Mouse (Mus musculus) neural tube, embryonic 13.5 days (tissue): ENCODE measurements around the gene Fbxo6. TPM values are rescaled to one million over a fixed set of nuclear protein-coding genes. Genes with fewer than 3 reads are reported as not detected.

Source experiments
- ATAC-seq: fragments of 200-750 bp; cut with Nextera tagmentation; 2 replicates; pipeline ENCODE4 v1.8.0; 2017; ENCODE audit warnings: low read depth, mild to moderate bottlenecking, moderate TSS enrichment, moderate library complexity
- H3K27ac ChIP-seq: fragments of 300-500 bp; sonication (generic); replicated peaks from 2 replicates; pipeline ENCODE4 v1.5.1; 2015; ENCODE audit warnings: moderate library complexity, mild to moderate bottlenecking, inconsistent platforms
- H3K27me3 ChIP-seq: fragments of 300-500 bp; sonication (generic); 2 replicates; pipeline ENCODE4 v1.6.1; 2015; ENCODE audit warnings: mild to moderate bottlenecking, inconsistent platforms
- H3K36me3 ChIP-seq: fragments of 300-500 bp; sonication (generic); 2 replicates; pipeline ENCODE4 v1.6.1; 2015; ENCODE audit warnings: mild to moderate bottlenecking, inconsistent platforms
- H3K4me1 ChIP-seq: fragments of 300-500 bp; sonication (generic); replicated peaks from 2 replicates; pipeline ENCODE4 v1.6.1; 2015; ENCODE audit warnings: inconsistent platforms
- H3K4me2 ChIP-seq: fragments of 300-500 bp; sonication (generic); 2 replicates; pipeline ENCODE4 v1.6.1; 2015; ENCODE audit warnings: inconsistent platforms, mild to moderate bottlenecking, moderate library complexity
- H3K4me3 ChIP-seq: fragments of 300-500 bp; sonication (generic); 2 replicates; pipeline ENCODE4 v1.5.1; 2015; ENCODE audit warnings: mild to moderate bottlenecking, inconsistent platforms
- H3K9ac ChIP-seq: fragments of 300-500 bp; sonication (generic); 2 replicates; pipeline ENCODE4 v1.6.1; 2015; ENCODE audit warnings: moderate library complexity, mild to moderate bottlenecking, inconsistent platforms
- H3K9me3 ChIP-seq: fragments of 300-500 bp; sonication (generic); 2 replicates; pipeline ENCODE4 v1.6.1; 2016; ENCODE audit warnings: inconsistent platforms
- WGBS: fragments of 180-500 bp; shearing (Covaris S2); methylation state at CpG from one replicate; pipeline ENCODE4 v1.1.7; 2015; 5-methylcytosine and 5-hydroxymethylcytosine counted together
- microRNA-seq: library from miRNA; unstranded; fragments of <30 nt; microRNA quantifications from one replicate; pipeline ENCODE4, GENCODE M21; 2016
- polyA plus RNA-seq: library from polyadenylated mRNA; unstranded; fragments of >200 nt; fragmentation: Nextera tagmentation; extraction: Ambion mirVana; gene quantifications from 2 replicates; pipeline ENCODE4 v1.2.1, GENCODE M21; 2015

Fbxo6 gene
- polyA plus RNA-seq, 1 experiment from 2014 or later, result 16.6 TPM

DNA sequence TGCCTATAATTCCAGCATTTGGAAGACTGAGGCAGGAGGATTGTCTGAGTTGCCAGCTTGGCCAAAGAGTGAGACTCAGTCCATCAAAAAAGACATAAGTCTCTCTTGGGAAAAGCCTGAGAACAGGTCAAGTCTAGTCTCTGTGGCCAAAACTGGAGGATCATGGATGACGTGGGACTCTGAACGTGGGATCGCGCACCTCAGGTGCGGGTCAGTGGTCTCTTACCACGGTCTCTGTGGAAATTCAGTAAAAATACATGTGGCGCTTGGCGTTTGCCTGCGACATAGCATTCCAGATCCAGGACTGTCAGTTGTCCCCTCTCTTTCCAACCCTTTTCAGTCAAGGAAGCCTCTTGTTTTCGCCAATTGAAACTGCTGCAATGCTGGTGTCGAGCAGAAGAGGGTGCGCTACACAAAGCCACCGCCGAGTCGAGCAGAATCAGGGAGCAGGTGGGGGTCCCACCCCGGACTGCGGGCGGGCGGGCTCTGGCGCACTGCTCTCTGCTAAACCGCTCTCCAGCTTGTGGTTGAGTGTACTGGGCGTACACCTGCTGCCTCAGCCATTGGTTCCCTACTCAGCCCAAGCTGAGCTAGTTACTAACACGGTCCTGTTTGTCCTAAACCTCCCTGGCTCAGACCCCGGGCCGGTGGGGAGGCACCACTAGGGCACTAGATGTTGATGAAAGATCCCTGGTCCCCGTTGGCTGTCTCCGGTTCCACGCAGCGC is 50.0 kb downstream of the Fbxo6 start:
- Histone ChIP-seq H3K27ac (peak overlapping the region; percentile 72), H3K9me3 (no peaks in the 10 kb centered on the region), H3K4me3 (peak overlapping the region; percentile 26), H3K36me3 (peaks cover 40% of the 10 kb centered on the region), H3K27me3 (no peaks in the 10 kb centered on the region), H3K4me2 (peak overlapping the region; percentile 51), H3K9ac (peak overlapping the region; percentile 55; the same call in 1 of the 2 replicates), H3K4me1 (peaks cover 22% of the 10 kb centered on the region; the same call in 1 of the 2 replicates)
- peak; percentile 87 for ATAC-seq
- 17% methylated on average over 29 of the region's 29 CpGs for WGBS

DNA sequence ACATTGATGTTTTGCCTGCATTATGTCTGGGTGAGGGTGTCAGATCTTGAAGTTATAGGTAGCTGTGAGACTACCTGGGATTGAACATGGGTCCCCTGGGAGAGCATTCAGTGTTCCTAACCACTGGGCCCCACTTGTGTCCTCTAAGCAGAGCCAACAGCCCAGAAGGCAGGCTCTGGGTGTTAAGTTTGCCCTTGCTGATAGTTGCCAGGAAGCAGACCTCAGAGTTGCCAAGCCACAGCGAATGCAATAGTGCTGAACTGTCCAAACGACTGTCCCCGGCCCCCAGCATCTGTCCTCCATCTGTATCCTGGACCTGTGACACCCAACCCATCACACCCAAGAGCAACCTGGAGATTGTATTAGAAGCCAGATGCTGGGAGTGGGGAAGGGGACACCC is 53.3 kb downstream of the Fbxo6 start:
- Histone ChIP-seq H3K36me3 (peaks cover 18% of the 10 kb centered on the region), H3K9me3 (no peaks in the 10 kb centered on the region), H3K4me3 (no peak overlapping the region), H3K27me3 (no peaks in the 10 kb centered on the region), H3K27ac (no peak overlapping the region), H3K9ac (no peak overlapping the region), H3K4me1 (peaks cover 22% of the 10 kb centered on the region; the same call in 1 of the 2 replicates), H3K4me2 (no peak overlapping the region)
- 85% methylated on average over 3 of the region's 3 CpGs for WGBS
- ATAC-seq, result no peak

DNA sequence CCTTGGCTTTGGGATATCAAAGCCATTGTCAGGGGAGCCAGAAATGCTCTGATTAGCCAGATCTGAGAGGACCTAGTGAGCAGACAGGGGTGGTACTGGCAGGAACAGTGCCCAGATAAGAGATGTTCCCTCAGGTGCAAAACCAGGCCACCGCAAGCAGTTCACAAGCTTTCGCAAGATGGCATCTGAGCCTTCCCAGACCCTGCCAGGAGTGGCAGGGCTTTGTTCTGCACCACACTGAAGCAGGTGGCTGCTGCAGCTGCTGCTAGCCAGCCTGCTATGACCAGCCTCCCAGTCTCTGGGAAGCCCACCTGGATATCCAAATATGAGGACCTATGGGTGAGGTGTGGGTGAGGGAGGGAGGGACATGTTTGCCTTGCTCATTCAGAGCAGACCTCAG is 54.0 kb downstream of the Fbxo6 start:
- ATAC-seq, result no peak; the same call in 1 of the 2 replicates
- WGBS, result 78% methylated on average over 2 of the region's 2 CpGs
- Histone ChIP-seq H3K36me3 (peaks cover 18% of the 10 kb centered on the region), H3K27me3 (no peaks in the 10 kb centered on the region), H3K4me2 (no peak overlapping the region), H3K4me3 (no peak overlapping the region), H3K9ac (no peak overlapping the region), H3K27ac (peak overlapping the region; percentile 59), H3K4me1 (peaks cover 22% of the 10 kb centered on the region; the same call in 1 of the 2 replicates), H3K9me3 (no peaks in the 10 kb centered on the region)

Small RNA genes within 50 kb of the gene (microRNA-seq; reads per million reads assigned to microRNA genes)
- gene Mir7022, result not detected

Other genes with a start within 250 kb of the Fbxo6 start
- 76.3 and 79.0 TPM in 2 replicates for gene Mfn2, start 247.4 kb downstream of the Fbxo6 start, polyA plus RNA-seq
- 35.2 and 35.7 TPM in 2 replicates for gene Plod1, start 215.4 kb downstream of the Fbxo6 start, polyA plus RNA-seq
- gene 2510039O18Rik, start 211.2 kb downstream of the Fbxo6 start, polyA plus RNA-seq, result 13.6 and 14.7 TPM in 2 replicates
- gene Nppb, start 166.4 kb downstream of the Fbxo6 start, polyA plus RNA-seq, result 0.43 TPM in 1 of 2 replicates, not detected in the other
- 0.36 and 6.1 TPM in 2 replicates for gene Nppa, start 151.4 kb downstream of the Fbxo6 start, polyA plus RNA-seq
- 31.7 and 32.4 TPM in 2 replicates for gene Clcn6, start 113.3 kb downstream of the Fbxo6 start, polyA plus RNA-seq
- gene Mthfr, start 113.1 kb downstream of the Fbxo6 start, polyA plus RNA-seq, result 19.9 and 20.9 TPM in 2 replicates
- gene Agtrap, start 64.1 kb downstream of the Fbxo6 start, polyA plus RNA-seq, result 6.5 and 7.3 TPM in 2 replicates
- gene Mad2l2, start 21.8 kb downstream of the Fbxo6 start, polyA plus RNA-seq, result 98.7 and 116 TPM in 2 replicates
- gene Draxin, start 21.4 kb downstream of the Fbxo6 start, polyA plus RNA-seq, result 14.0 and 14.3 TPM in 2 replicates
- 81.4 and 87.6 TPM in 2 replicates for gene Fbxo44, start 8.3 kb upstream of the Fbxo6 start, polyA plus RNA-seq
- 6.1 and 6.9 TPM in 2 replicates for gene Fbxo2, start 8.5 kb upstream of the Fbxo6 start, polyA plus RNA-seq
- gene Disp3, start 135.8 kb upstream of the Fbxo6 start, polyA plus RNA-seq, result 16.1 and 19.1 TPM in 2 replicates